Comparison of ENCODE assay signal across 20 mouse cellular contexts in the genomic region with DNA sequence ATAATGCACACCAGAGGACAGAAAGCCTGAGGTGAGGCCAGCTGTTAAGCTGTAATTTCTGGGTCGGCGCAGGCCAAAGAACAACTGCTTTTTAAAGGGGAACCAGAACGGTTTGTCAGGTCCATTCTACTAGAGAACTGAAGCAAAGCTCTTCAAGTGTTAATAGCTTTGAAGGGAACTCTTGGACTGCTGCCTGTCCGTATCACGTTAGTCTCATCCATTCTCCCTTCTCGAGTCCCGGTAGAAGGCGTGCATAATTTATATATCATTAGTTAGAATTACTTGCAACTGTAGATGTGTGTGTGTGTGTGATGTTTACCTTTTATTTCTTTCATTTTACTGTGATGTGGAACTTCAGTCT. TPM values are rescaled to one million over a fixed set of nuclear protein-coding genes. Genes with fewer than 3 reads are reported as not detected.
DNase-seq lines count a peak whose midpoint lies in the region; ATAC-seq lines count a peak whose summit lies in the region.
"Had no signal": no experiment of that assay in that cellular context is flagged by ENCODE, and none has a peak within 500 bp of the region (broad histone marks: within the 10 kb centered on the region; RNA-seq: fewer than 3 reads in every experiment).

No protein-coding gene starts in this region.

- H3K9ac ChIP-seq in forebrain, embryonic 14.5 days (ENCODE audit: low read length): no peak overlapping the region
- H3K9ac ChIP-seq in forebrain, embryonic 16.5 days (replicated peaks; ENCODE audit: low read depth, low read length): no peak overlapping the region
- no peak overlapping the region for H3K9ac ChIP-seq in kidney, embryonic 14.5 days (ENCODE audit: low read depth, low read length)
- H3K9ac ChIP-seq in midbrain, embryonic 14.5 days (replicated peaks; ENCODE audit: low read length): no peak overlapping the region
- H3K9ac ChIP-seq in midbrain, embryonic 11.5 days (ENCODE audit: low read length): no peak overlapping the region
- H3K9ac ChIP-seq: forebrain, embryonic 12.5 days; heart, embryonic 12.5 days had no signal

- 35% methylated on average over 8 of the region's 8 CpGs for WGBS in forebrain, embryonic 14.5 days
- WGBS in forebrain, embryonic 16.5 days: 34% methylated on average over 8 of the region's 8 CpGs
- 29% methylated on average over 8 of the region's 8 CpGs for WGBS in kidney, embryonic 14.5 days
- WGBS in midbrain, embryonic 14.5 days: 50% methylated on average over 8 of the region's 8 CpGs
- 79% methylated on average over 8 of the region's 8 CpGs for WGBS in midbrain, embryonic 11.5 days

- no peaks in the 10 kb centered on the region for H3K9me3 ChIP-seq in forebrain, embryonic 14.5 days (replicated peaks; ENCODE audit: control insufficient read depth, low read length)
- H3K9me3 ChIP-seq in forebrain, embryonic 16.5 days (ENCODE audit: control insufficient read depth, low read length): no peaks in the 10 kb centered on the region
- H3K9me3 ChIP-seq in kidney, embryonic 14.5 days (ENCODE audit: control insufficient read depth, low read length): no peaks in the 10 kb centered on the region
- no peaks in the 10 kb centered on the region for H3K9me3 ChIP-seq in midbrain, embryonic 14.5 days (ENCODE audit: control insufficient read depth, low read length)
- H3K9me3 ChIP-seq in midbrain, embryonic 11.5 days (ENCODE audit: control insufficient read depth, low read length): no peaks in the 10 kb centered on the region
- H3K9me3 ChIP-seq: forebrain, embryonic 12.5 days; heart, embryonic 12.5 days; hindbrain, embryonic 10.5 days had no signal

- no peak overlapping the region for H3K4me2 ChIP-seq in forebrain, embryonic 14.5 days (ENCODE audit: low read length)
- H3K4me2 ChIP-seq in forebrain, embryonic 16.5 days (ENCODE audit: low read length): no peak overlapping the region
- no peak overlapping the region for H3K4me2 ChIP-seq in kidney, embryonic 14.5 days (replicated peaks; ENCODE audit: low read depth, low read length)
- no peak overlapping the region for H3K4me2 ChIP-seq in midbrain, embryonic 14.5 days (ENCODE audit: low read length)
- H3K4me2 ChIP-seq in midbrain, embryonic 11.5 days: no peak overlapping the region
- H3K4me2 ChIP-seq: forebrain, embryonic 12.5 days; heart, embryonic 12.5 days had no signal

- 0 out of 2 replicates have a peak, but pooled peaks cover 4% of the 10 kb centered on the region for H3K36me3 ChIP-seq in forebrain, embryonic 14.5 days (ENCODE audit: control insufficient read depth, insufficient read depth, low read length)
- no peaks in the 10 kb centered on the region; the same call in 1 of the 2 replicates for H3K36me3 ChIP-seq in forebrain, embryonic 16.5 days (ENCODE audit: control insufficient read depth, insufficient read depth)
- H3K36me3 ChIP-seq in kidney, embryonic 14.5 days (ENCODE audit: control insufficient read depth, insufficient read depth, low read length): peaks cover 14% of the 10 kb centered on the region
- H3K36me3 ChIP-seq in midbrain, embryonic 14.5 days (ENCODE audit: control insufficient read depth, insufficient read depth, low read length): peaks cover 13% of the 10 kb centered on the region; the same call in 1 of the 2 replicates
- no peaks in the 10 kb centered on the region for H3K36me3 ChIP-seq in midbrain, embryonic 11.5 days (ENCODE audit: control insufficient read depth, insufficient read depth, low read length)

- ATAC-seq in forebrain, embryonic 14.5 days: no peak
- no peak for ATAC-seq in forebrain, embryonic 16.5 days
- peak; percentile 61; the same call in 1 of the 2 replicates for ATAC-seq in kidney, embryonic 14.5 days (ENCODE audit: low FRiP score, low TSS enrichment)
- no peak for ATAC-seq in midbrain, embryonic 14.5 days (ENCODE audit: low FRiP score, low TSS enrichment)
- no peak for ATAC-seq in midbrain, embryonic 11.5 days (ENCODE audit: low FRiP score)
- ATAC-seq: activated CD4-positive, CD25-positive, alpha-beta regulatory T cell, adult 4 months; Patski had no signal

- no peak overlapping the region for H3K27ac ChIP-seq in forebrain, embryonic 14.5 days (ENCODE audit: low read depth, low read length)
- H3K27ac ChIP-seq in forebrain, embryonic 16.5 days (ENCODE audit: low read length): no peak overlapping the region
- H3K27ac ChIP-seq in kidney, embryonic 14.5 days (ENCODE audit: low read depth, low read length): no peak overlapping the region
- no peak overlapping the region for H3K27ac ChIP-seq in midbrain, embryonic 14.5 days (replicated peaks; ENCODE audit: low read depth, low read length)
- H3K27ac ChIP-seq in midbrain, embryonic 11.5 days (ENCODE audit: low read depth, low read length): no peak overlapping the region
- H3K27ac ChIP-seq: forebrain, embryonic 12.5 days; gastrocnemius, adult 2 months; hindbrain, embryonic 10.5 days had no signal

- H3K4me1 ChIP-seq in forebrain, embryonic 14.5 days (ENCODE audit: control insufficient read depth, insufficient read depth, low read length): no peaks in the 10 kb centered on the region
- no peaks in the 10 kb centered on the region for H3K4me1 ChIP-seq in forebrain, embryonic 16.5 days (replicated peaks; ENCODE audit: control insufficient read depth, insufficient read depth, low read length)
- peaks cover 4% of the 10 kb centered on the region; the same call in 1 of the 2 replicates for H3K4me1 ChIP-seq in kidney, embryonic 14.5 days (ENCODE audit: control insufficient read depth, insufficient read depth, low read length)
- no peaks in the 10 kb centered on the region for H3K4me1 ChIP-seq in midbrain, embryonic 14.5 days (ENCODE audit: control insufficient read depth, insufficient read depth, low read length)
- H3K4me1 ChIP-seq in midbrain, embryonic 11.5 days (ENCODE audit: control insufficient read depth, insufficient read depth, low read length): no peaks in the 10 kb centered on the region
- H3K4me1 ChIP-seq: forebrain, embryonic 12.5 days; heart, embryonic 12.5 days had no signal

- DNase-seq in forebrain, embryonic 14.5 days (ENCODE audit: low spot score): peak; percentile 32
- DNase-seq in kidney, adult 8-10 months: no peak
- DNase-seq in midbrain, embryonic 14.5 days: peak; percentile 16
- no peak for DNase-seq in midbrain, embryonic 11.5 days (ENCODE audit: low spot score, missing footprints)
- DNase-seq in retina, postnatal 1 day: peak; percentile 26
- no peak for DNase-seq in B cell, adult 2 months
- DNase-seq: adrenal gland, postnatal 14 days; cerebellum, adult 18-20 months; cerebellum, adult 9-11 months; cerebellum, postnatal 36 days; gastrocnemius, adult 2 months; gastrocnemius, postnatal 25 days had no signal

- no peaks in the 10 kb centered on the region for H3K27me3 ChIP-seq in forebrain, embryonic 14.5 days (replicated peaks; ENCODE audit: control insufficient read depth, insufficient read depth, low read length)
- no peaks in the 10 kb centered on the region for H3K27me3 ChIP-seq in forebrain, embryonic 16.5 days (replicated peaks; ENCODE audit: control insufficient read depth, insufficient read depth, low read length)
- no peaks in the 10 kb centered on the region for H3K27me3 ChIP-seq in kidney, embryonic 14.5 days (ENCODE audit: control insufficient read depth, insufficient read depth, low read length)
- H3K27me3 ChIP-seq in midbrain, embryonic 14.5 days (ENCODE audit: control insufficient read depth, insufficient read depth, low read length): no peaks in the 10 kb centered on the region
- H3K27me3 ChIP-seq in midbrain, embryonic 11.5 days (ENCODE audit: control insufficient read depth, insufficient read depth, low read length): no peaks in the 10 kb centered on the region
- H3K27me3 ChIP-seq: CH12.LX; forebrain, embryonic 12.5 days; heart, embryonic 12.5 days; Patski had no signal

- no peak overlapping the region for H3K4me3 ChIP-seq in forebrain, embryonic 14.5 days (ENCODE audit: low read depth, low read length)
- H3K4me3 ChIP-seq in forebrain, embryonic 16.5 days (replicated peaks; ENCODE audit: low read length): no peak overlapping the region
- no peak overlapping the region for H3K4me3 ChIP-seq in kidney, embryonic 14.5 days (ENCODE audit: low read length)
- H3K4me3 ChIP-seq in midbrain, embryonic 14.5 days (replicated peaks; ENCODE audit: low read depth, low read length): no peak overlapping the region
- H3K4me3 ChIP-seq in midbrain, embryonic 11.5 days (ENCODE audit: low read depth, low read length): no peak overlapping the region
- H3K4me3 ChIP-seq: forebrain, embryonic 12.5 days; gastrocnemius, adult 2 months; heart, embryonic 12.5 days; hindbrain, embryonic 10.5 days had no signal

RNA-seq across cellular contexts. Expression of gene Usp25, which starts 42.6 kb away (rescaled TPM):
- polyA plus RNA-seq in forebrain, embryonic 14.5 days (2014; fragmentation: Nextera tagmentation; extraction: Ambion mirVana): 10.9 and 12.4 TPM in 2 replicates
- 10.9 and 11.2 TPM in 2 replicates for polyA plus RNA-seq in forebrain, embryonic 16.5 days (2015; fragmentation: Nextera tagmentation; extraction: Ambion mirVana)
- polyA plus RNA-seq in kidney, embryonic 14.5 days (2014; fragmentation: Nextera tagmentation; extraction: Ambion mirVana): 17.2 and 31.5 TPM in 2 replicates
- polyA plus RNA-seq in midbrain, embryonic 14.5 days (2014; fragmentation: Nextera tagmentation; extraction: Ambion mirVana): 9.1 and 14.4 TPM in 2 replicates
- polyA plus RNA-seq in midbrain, embryonic 11.5 days (2014; fragmentation: Nextera tagmentation; extraction: Ambion mirVana): 23.9 and 25.5 TPM in 2 replicates

Comparison
In these comparisons a context has a peak if more than half of its experiments do, and no peak if none do; other contexts are left out.
1. DNase-seq: peak in forebrain, embryonic 14.5 days (single experiment), midbrain, embryonic 14.5 days (single experiment) and retina, postnatal 1 day (single experiment); none in kidney, adult 8-10 months (0 of 2), midbrain, embryonic 11.5 days (single experiment) and B cell, adult 2 months (0 of 2).